Mouse (Mus musculus) kidney, postnatal 36 days (tissue): ENCODE measurements around the gene Rnls.
"Not testable (repeated sequence)": the region's sequence is repeated elsewhere in the genome, so short reads cannot be mapped to it uniquely, and the experiment has no call there.

Source experiments
- DNase-seq, 2 experiments: peaks; one replicate each; pipeline ENCODE4 v3.0.0; 2021 to 2022; ENCODE audit warnings: mixed read lengths in 2 of 2

Gene Rnls

DNA sequence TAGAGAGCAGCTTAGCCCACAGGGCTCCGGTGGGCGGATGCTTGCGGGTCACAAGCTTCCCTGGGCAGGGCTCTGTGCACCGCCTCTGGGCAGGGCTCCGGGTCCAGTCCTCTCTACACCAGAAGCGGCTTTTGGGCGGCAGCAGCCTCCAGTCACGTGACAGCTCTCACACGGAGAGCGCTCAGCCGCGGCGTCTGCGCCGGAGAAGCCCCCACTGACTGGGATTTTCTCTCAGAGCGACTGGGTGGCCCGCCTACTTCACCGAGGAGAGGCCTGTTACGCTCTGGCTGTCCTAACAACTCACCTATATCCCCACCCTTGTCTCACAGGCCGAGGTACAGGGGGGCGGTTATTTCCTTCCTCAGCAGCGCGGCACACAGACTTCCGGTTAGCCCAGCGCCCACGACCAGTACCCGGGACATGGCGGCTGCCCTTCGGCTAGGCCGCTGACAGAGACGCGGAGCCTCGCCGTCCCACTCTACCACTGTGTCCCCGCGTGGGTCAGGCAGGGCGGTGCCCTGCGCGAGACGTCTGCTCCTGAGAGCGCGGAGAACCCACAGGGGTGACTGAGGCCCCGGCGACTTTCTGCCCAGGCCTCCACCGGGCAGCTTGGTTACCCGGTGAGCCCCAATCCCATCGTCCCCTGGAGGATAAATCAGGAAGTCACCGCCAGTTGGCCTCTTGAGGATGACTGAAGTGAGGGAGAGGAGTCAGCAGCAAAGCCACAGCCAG is at the start of gene Rnls:
Rnls (minus strand) TSS at position 645 of the 732 bp plus-strand sequence.
- peak; percentile 90 to 93 for DNase-seq

DNA sequence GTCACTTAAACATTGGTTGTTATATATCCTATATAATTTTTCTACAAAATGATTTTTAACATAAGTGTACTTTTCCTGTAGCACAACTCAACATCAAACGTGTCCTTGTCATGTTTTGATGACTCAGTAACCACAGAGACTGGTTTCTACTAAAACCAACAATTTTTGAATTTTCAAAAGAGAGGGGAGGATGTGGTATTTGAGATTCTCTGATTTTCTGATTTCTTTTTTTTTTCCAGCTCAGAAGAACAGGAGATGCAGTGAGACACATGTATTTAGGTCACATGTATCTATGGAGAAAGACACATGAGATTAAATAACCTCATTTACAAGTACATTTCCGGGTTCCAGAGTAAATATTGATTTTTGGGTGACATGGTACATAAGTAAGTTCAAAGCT is 37.4 kb upstream of the Rnls start:
- DNase-seq, result no peak

DNA sequence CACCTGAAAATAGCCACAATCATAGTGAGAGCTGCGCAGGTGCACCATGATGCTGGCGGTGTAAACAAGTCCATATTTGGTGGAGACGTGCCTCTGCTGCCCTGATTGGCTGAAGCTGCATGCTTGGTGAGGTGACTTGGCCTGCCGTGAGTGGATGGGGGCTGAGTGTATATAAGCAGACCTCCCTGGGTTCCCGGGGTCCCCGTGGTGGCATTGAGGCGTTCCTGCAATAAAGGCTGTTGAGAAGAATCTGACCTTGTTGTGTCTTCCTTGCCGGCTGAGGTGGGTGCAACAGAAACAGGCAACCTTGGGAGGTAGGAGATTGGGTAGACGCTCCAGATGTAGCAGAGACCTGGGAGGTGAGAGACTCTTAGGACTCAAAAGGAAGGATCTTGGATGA is 27.3 kb upstream of the Rnls start:
- DNase-seq, result not testable (repeated sequence)

DNA sequence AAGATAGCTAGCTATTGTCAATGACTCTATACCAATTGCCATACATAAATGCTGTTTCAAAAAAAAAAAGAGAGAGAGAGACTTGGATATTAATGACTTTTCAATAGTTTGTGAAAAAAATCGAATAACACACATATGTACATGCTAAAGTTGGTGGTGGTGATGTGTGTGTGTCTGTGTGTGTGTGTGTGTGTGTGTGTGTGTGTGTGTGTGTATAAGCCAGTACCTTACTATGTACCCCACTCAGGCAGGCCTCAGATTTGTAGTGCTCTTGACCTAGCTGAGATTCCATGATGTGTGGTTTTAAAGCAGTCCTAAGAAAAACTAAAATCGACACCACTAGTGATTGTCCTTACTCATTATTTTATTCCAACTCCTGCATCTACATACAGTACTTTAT is 11.3 kb downstream of the Rnls start:
- no peak for DNase-seq

DNA sequence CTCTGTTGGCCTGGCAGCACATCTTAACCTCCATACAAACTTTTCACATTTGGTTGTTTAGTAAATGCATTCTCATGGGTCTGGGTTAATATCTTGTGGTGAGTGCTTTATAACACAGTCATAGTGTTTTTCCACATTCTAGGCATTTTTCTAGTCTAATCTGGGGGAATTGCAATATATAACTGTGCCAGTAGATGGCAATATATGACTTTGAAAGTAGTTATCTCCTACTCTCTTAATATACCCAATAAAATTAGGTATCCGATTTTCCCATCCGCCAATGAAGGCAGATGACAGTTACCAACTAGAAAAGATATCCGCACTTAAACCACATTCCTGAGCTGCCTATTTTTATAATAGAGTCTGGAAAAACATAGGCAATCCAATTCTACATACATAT is 11.7 kb downstream of the Rnls start:
- peak in 1 of 2 experiments; percentile 30 for DNase-seq

DNA sequence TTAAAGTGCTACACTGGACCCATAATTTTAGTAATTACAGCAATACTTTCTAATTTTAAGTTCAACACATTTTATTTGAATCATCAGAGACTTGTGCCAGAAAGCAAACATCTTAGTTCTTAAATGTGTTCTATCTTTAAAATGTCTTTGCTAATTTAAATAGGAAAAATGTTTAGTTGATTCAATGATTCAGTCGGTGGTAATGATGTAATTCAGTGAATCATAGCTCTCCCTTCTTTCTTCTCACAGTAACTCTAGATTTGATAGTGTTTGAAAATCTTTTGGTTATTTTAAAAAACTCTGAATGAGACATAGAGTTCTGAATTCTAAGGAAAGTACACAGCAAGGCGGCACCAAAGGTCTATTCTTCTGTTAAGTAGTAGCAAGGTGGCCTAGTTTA is 23.3 kb downstream of the Rnls start:
- DNase-seq, result no peak

DNA sequence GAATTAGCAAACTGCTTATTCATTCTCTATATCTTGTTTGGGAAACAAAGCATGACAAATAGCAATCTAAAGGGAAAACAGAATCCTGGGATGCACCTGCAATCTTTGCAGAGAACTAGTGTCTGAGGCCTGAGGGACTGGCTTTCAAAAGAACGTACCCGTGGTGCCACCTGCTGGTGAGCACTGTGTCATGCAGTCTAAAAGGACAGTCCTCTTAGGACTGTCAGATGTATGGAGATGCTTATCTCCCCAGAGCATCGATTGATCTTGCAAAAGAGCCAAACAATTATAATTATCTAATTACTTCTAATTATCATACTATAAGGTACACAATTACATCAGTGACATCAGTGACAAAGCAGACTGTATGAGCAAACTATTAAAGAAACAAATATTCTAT is 25.4 kb downstream of the Rnls start:
- DNase-seq, result peak; percentile 54 to 83

DNA sequence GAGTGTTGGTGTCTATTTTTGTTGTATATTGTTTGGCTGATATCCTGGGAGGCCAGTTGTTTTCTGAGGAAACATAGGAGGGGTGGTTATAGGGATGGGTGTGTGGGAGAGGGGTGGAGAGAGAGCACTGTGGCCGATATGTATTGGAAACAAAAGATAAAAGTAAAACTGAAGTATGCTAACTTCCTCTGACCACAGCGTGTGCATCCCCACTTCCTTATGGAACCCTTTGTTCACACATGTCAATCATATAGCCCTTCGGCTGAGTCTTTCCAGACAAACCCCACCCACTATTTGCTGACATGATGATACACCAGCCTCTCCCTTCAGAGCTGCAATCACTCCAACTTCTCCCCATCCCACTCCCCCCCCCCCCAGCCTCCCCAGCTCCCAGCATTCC is 35.1 kb downstream of the Rnls start:
- no peak for DNase-seq

DNA sequence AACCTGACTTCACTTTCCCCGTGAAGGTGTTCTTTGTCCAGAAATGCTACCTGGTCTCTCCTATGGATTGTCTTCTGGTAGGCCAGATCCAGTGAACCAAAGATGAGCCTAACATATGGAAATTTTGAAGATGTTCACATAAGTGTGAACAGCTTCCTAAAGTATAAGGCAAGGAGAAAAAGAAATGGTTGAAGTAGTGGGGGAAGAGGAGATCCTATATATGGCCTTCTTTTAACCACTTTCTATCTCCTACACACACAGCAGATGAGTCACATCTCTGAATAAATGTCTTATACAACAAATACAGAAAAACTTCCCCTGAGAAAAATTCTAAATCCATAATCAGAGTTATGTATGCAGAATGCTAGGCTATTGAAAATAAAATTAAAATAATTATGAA is 52.0 kb downstream of the Rnls start:
- no peak for DNase-seq

DNA sequence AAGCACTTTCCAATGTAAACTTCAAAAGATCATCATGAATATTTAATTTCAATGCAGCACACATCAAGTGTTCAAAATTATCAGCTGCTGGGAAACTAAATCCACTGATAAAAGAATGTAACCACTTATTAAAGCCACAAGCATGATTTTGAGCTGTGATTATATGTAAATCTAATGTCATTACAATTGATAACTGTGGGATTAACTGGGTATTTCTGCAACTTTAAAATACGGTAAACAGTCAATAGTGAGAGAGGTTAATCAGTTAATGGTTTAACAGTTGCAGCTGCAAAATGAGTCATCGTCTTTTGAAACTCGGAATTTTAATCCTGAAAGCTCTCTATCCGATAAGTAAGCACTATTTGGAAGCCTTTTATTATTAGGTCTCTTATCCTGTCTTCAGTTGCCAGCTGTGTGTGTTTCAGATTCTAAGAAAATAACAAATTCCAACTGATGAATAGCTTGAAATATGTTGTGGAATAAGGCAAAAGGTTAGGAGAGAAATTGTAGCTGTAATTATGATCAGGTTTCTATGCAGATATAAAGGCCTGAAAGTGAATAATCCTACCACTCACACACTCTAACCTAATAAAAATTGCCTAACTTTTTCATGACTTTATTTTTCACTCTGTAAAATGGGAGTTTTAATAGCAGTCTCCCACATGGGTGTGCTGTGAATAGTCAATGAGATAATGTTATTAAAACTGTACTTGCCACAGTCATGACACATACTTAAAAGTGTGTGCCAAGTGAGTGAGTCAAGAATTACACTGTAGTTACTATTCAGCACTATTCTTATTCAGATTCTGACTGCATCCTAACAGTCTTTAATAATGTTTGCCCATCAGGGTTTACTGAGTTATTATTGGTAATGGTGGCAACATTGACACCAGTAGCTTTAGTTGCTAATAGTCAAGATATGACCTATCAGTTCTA is 65.1 kb downstream of the Rnls start:
- no peak for DNase-seq

DNA sequence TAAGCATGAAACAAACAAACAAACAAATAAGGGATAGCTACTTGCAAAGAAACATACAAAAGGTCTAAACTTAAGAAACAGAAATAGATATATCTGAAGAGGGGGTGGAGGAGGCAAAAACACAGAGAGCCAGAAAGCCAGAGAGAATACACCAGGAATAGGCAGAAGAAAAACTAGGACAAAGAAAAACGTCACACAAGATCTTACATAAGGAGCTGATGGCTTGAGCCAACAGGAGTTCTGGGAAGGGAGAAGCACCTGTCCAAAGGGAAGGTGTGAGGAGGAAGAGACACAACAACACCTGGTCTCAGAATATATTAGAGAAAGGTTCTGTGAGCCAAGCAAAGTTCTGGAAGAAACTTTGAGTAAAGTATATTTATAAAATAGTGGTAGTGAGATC is 73.3 kb downstream of the Rnls start:
- DNase-seq, result no peak

DNA sequence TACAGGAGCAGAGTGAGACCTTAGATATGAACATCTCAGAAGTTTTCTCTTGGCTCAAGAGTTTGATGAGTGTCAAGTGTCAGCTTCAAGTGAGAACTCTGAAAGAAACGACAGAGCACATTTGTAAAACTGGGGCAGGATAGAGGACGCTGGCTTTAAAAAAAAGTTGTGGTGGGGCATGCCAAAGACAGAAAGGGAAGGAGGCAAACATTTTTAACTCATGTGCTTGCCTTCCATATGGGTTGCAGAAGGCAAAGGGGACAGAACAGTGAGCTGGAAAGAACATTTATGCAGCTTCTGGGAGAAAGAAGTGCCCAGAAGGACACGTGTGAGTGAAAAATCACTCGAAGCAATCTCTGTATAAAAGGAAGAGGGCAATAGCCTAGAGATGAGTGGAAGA is 75.0 kb downstream of the Rnls start:
- DNase-seq, result no peak

DNA sequence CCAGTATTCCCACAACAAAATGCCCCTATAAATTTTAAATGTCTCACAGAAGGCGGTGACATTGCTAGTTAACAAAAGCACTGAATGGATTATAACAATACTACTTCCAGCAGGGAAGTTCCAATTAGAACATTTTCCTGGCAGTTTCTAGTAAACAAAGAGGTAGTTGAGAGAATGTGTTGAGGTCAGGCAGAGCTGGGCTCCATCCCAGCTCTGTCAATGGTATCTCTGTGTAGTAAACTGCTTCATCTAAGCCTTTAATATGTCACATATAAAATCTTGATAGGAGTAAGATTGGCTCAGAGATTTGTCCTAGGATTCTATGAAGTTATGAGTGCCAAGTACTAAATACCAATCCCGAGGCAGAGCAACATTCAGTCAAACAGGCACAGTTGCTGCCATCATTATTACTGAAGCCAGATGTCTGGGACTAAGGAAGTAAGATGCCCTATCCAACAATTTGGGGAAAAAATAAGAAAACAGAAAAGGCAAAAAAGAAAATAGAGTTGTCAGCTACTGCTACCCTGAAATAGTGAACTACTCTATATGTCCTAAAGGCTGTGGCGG is 92.3 kb downstream of the Rnls start:
- DNase-seq, result no peak

DNA sequence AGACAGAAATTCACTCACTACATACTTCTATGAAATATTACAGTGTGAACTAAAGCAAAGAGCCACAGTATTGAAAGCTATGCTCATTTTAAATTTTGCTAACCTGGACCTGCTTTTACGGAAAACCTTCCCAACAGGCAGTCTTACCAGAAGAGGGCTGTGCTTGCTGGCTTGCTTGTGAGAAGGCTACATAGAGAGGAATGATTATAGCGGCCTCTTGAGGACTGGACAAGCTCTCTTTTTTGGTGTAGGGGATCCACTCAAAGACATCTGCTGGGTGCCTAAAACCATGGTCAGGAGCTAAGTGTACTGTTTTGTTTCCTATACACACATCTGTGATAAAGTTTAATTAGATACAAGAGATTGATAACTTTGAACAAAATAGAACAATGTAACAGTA is 95.8 kb downstream of the Rnls start:
- DNase-seq, result no peak

DNA sequence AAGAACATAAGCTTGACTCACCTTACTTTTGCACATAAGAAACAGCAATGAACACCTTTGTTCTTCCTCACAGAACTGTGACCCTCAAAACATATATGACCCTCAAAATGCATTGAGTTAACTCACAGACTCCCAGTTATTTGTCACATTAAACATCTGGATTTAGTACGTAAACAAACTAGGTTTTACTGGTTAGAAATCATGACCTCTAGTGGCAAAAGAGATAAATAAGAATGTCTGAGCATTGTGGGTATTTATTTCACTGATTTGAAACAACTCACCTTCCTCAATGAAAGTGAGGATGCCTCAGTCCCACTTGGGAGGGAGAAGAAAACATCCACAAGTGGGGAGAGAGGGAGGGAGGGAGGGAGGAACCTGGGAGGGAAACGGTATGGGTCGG is 109.1 kb downstream of the Rnls start:
- DNase-seq, result no peak

DNA sequence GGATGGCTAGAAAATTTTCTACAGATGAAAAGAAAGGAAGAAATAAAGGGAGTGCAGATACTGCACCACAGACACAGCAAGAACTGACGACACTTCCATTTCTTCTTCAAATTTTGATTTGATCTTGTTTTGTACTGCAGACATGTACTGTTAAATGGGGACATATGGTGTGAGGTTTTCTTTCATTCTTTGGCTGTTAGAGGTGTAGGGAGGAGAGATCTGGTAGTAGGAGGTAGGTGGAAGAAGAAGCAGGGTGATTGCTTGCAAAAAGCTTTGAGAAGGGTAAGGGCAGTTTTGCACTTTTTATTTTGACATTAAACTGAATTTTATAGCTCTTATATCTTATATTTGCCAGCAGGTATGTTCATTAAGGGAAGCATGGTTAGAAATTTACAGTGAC is 115.7 kb downstream of the Rnls start:
- no peak for DNase-seq

DNA sequence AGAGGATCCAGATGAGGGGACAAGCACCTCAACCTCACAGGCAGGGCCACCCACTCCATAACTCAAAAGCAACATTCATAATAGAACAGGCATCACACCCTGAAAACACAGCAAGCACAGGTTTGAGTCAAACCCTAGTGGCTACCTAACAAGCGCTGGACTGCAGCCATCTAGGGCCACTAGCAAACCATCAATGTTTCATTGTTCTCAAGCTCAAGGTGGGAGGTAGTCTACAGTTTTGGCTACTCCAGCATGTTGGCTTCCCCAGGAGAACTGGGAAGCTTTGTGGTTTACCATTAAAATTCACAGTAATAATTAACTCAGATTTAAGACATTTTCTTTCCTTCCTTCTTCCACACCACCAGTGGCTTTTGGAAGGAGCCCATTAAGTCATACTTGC is 118.4 kb downstream of the Rnls start:
- peak; percentile 43 to 58 for DNase-seq

DNA sequence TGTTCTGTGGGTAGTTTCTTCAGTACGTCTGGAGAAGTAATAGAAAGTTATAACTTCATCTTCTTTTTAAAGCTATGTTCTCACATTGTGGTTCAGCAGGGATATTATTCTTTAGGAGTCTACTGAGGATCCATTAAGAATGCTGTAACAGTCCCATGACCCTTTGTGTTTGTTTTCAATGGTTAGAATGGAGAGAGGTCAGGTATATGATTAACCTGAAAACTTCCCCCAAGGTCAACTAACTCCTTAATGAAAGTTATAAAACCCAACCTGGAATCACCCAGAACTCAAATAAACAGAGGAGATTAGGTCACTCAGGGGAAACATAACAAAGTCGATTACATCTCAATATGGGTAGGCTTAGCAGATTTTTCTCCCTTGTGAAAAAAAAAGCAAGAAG is 120.5 kb downstream of the Rnls start:
- peak in 1 of 2 experiments; percentile 75 for DNase-seq

DNA sequence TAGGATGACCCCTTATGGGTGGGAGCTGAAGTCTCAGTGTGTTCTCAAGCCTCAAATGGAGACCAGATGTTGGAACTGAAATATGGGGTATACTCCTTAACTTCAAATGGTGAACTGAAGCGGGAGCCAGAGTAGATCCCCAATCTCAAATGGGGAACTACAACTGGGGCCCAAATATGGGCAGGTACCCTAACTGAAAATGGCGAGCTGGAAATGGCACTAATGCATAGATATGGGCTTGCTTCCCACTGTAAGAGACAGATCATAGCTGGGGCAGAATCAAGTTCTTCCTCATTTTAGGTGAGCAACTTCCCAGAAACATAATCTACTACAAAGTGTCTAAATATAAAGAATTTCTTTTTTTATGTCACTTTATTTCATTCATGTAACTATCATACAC is 121.9 kb downstream of the Rnls start:
- DNase-seq, result no peak

DNA sequence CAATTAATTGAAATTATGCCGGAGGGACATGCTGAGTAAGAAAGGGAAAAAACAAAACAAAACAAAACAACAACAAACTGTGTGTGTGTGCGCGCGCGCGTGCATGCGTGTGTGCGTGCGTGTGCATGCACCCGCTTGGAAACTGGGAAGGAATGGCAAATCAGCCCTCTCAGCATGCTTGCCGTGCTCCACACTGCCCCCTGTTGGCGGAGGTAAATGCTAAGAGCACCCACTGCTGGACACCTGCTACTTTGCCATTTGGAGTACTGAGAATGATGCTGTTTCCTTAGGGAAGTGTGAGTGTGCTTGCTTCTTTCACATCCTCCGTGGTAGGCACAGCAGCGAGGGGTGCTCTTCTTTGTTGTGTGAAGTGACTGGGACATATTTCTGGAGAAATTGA is 124.1 kb downstream of the Rnls start:
- DNase-seq, result peak in 1 of 2 experiments; percentile 53

DNA sequence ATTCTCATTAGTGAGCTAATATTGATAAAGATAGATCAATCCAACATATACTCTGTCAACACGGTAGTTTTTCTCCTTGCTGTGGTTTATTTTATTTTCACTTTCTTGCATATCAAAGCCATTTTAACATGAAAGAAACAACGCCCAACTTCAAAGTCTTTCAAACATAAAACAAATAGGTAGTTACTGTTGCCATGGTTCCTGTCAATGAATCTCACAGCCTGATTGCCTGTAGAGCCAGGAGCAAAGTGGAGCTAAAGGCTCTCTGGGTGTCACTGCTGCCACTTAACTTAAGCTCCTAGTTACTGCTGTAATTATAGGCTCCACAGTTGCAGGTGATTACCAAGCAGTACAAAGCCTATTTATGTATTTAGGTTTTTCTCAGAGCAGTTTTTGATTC is 126.8 kb downstream of the Rnls start:
- DNase-seq, result no peak

DNA sequence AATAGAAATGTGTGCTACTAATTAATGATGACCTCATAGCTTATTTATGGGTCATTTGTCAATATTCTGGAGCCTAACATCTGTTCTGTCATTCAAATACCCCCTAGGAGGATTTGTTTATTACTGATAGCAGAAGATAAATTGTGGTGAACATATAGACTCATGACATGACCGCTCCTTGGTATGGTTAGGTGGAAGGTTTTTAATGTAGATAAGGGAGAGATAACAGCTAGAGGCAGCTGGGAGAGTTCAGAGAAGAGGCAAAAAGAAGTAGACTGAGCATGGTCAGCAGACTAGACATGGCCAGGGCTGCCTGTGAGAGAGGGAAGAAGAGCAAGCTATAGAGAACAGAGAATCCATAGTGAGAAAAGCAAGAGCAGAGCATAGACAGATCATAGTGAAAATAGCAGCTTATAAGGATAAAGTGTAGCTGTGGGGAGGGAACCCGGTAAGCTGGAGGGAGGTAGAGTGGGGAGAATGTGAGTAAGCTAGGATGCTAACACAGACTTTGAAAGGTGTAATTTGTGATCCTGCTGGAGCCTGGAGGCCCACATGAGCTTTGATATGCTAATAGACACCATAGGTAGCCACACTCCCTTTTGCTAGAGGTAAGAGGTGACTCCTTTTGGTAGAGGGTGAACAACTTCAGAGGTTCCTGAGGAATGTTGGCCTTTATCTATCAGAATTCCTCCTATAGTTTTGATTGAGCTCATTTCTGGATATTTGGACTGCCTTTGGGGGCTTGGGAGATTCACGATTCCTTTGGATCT is 127.7 kb downstream of the Rnls start:
- DNase-seq, result no peak

DNA sequence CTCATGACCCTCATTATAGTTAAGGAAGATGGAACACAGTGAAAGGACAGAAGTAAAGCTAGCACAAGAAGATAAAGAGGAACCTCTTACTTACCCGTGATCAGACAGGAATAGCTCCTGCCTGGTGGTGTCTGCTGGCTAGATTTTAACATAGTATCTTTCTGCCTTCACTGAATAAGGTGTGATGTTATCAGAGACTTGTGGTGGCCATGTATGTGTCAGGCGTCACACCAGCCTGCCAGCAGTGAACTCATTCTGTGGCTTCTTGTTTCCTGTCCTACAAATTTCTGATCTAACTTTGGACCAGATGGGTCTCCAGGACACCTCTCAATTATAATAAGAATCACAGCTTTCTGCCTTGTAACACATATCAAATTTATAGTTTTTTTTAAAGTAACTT is 129.7 kb downstream of the Rnls start:
- no peak for DNase-seq
